Mouse (Mus musculus): ENCODE measurements around the gene Garem2. TPM values are rescaled to one million over a fixed set of nuclear protein-coding genes. Genes with fewer than 3 reads are reported as not detected.

The Garem2 gene
- polyA plus RNA-seq, 1 experiment, result 14.6 TPM

DNA sequence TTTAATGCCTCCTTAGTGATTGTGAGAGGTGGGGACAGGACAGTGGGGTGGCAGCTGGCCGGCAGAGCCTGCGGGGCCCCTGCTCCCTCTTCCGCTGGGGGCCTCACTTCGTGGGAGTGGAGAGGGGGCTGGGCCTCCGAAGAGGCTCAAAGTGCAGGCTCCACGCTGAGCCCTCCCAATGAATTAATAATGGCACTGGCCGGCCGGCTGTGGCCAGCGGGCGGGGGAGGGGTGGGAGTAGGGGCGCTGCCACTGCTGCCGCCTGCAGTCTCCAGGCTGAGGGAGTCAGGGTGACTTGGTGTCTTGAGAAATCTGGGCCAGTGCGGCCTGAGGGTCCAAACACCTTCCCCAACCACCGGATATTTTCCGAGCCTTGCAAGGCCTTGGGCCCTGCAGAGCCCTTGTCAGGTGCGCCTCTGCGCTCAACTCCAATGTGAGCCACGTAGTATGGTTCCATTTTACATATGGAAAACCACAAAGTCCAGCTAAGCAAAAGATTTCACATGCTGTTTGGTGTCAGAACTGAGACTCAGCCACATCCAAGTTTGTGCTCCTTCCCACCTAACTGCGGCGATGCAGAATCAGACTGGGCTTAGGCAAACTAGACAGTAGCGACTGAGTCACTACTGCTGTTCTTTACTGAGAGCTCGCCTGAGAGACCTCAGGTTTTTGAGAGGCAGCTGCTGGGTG is 5.6 kb downstream of the Garem2 start:
- TF ChIP-seq CTCF (IDR thresholded peaks at IDR 0.05; ENCODE audit: extremely low read depth, insufficient read depth, low read length) (no peak), POLR2A (IDR thresholded peaks at IDR 0.05; ENCODE audit: extremely low read depth, insufficient read depth, low read length) (no peak)
- Histone ChIP-seq H3K4me1 (ENCODE audit: control insufficient read depth, insufficient read depth, low read length) (no peaks in the 10 kb centered on the region), H3K27ac (ENCODE audit: insufficient read depth, low read length) (no peak overlapping the region), H3K4me3 (ENCODE audit: insufficient read depth, low read length) (no peak overlapping the region)

DNA sequence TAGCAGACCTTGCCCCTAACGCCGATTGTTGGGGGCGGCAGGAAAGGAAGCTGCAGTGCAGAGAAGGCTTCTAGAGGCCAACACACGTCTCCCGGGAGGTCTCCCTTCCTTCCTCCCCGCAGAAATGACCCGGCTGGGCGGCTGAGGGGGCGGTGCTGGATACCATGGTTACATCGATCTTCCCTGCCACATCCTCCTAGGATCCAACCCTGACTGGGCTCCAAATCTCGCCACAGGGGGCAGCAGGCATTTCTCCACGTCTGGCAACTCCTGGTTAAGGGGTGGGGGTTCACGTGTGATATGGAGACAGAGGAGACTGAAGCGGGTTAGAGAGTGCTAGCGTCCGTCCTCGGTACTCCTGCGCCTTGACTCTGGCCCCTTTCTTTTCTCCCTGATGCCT is 6.2 kb downstream of the Garem2 start:
- H3K4me1 ChIP-seq (ENCODE audit: control insufficient read depth, insufficient read depth, low read length), result no peaks in the 10 kb centered on the region
- H3K4me3 ChIP-seq (ENCODE audit: insufficient read depth, low read length), result no peak overlapping the region
- H3K27ac ChIP-seq (ENCODE audit: insufficient read depth, low read length), result no peak overlapping the region
- TF ChIP-seq POLR2A (IDR thresholded peaks at IDR 0.05; ENCODE audit: extremely low read depth, insufficient read depth, low read length), result no peak

DNA sequence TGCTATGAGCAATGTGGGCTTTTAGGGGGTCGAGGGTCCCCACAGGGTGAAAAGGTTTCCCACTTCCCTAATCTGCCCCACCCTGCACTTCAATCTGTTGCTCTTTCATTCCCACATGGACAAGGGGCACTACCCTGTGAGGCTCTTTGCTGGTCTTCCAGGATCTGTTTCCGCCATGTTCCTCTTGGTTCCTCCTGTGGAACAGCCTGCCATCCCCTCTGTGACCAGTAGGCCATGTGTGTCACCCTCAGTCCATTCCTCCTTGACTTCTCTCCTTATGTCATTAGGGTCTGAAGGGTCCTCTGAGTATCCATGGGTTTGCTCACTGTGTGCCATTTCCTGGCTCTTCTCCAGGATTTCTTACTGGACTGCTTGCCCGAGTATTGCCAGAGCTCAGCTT is 6.8 kb downstream of the Garem2 start:
- Histone ChIP-seq H3K4me3 (ENCODE audit: insufficient read depth, low read length) (no peak overlapping the region), H3K4me1 (ENCODE audit: control insufficient read depth, insufficient read depth, low read length) (no peaks in the 10 kb centered on the region), H3K27ac (ENCODE audit: insufficient read depth, low read length) (no peak overlapping the region)
- TF ChIP-seq POLR2A (IDR thresholded peaks at IDR 0.05; ENCODE audit: extremely low read depth, insufficient read depth, low read length) (no peak), CTCF (IDR thresholded peaks at IDR 0.05; ENCODE audit: extremely low read depth, insufficient read depth, low read length) (no peak)

DNA sequence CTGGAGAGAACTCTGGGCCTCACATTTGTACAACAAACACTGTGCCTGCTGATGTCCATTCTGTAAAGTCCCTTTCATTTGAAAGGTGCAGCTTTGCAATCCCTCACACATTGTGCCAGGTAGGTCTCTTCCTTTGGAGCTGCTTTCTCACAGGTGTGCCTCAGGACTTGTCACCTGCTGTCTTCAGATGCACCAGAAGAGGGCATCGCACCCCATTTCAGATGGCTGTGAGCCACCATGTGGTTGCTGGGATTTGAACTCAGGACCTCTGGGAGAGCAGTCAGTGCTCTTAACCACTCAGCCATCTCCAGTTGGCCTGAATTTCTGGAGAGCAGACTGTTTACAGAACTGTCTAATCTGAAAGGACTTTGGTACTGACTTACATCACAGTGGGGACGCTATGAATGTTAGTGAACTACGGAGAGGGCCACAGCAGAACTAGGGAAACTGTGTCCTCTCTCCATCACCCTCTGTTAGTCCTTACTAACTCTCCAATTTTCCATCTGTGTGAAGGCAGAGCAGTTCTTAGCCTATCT is 7.6 kb downstream of the Garem2 start:
- Histone ChIP-seq H3K4me3 (ENCODE audit: insufficient read depth, low read length) (no peak overlapping the region), H3K4me1 (ENCODE audit: control insufficient read depth, insufficient read depth, low read length) (no peaks in the 10 kb centered on the region), H3K27ac (ENCODE audit: insufficient read depth, low read length) (no peak overlapping the region)
- TF ChIP-seq CTCF (IDR thresholded peaks at IDR 0.05; ENCODE audit: extremely low read depth, insufficient read depth, low read length) (no peak), POLR2A (IDR thresholded peaks at IDR 0.05; ENCODE audit: extremely low read depth, insufficient read depth, low read length) (no peak)

DNA sequence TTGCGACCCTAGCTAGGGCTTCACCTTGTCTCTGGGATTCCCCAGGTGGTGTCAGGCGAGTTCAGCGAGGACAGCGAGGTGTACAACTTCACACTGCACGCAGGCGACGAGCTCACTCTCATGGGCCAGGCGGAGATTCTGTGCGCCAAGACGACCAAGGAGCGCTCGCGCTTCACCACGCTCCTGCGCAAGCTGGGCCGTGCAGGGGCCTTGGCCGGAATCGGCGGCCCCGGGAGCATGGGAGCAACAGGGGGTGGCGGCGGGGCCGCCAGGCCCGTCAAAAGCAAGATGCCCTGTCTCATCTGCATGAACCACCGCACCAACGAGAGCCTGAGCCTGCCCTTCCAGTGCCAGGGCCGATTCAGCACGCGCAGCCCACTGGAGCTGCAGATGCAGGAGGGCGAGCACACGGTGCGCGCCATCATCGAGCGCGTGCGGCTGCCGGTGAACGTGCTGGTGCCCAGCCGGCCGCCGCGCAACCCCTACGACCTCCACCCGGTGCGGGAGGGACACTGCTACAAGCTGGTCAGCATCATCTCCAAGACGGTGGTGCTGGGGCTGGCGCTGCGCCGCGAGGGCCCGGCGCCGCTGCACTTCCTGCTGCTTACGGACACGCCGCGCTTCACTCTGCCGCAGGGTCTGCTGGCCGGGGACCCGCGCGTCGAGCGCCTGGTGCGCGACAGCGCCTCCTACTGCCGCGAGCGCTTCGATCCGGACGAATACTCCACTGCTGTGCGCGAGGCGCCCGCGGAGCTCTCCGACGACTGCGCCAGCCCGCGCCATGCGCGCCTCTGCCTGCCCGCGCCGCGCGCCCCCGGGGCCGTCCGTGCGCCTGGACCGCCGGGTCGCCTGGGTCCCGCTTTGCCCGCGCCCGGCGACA is 9.2 kb downstream of the Garem2 start:
- no peak overlapping the region for H3K27ac ChIP-seq (ENCODE audit: insufficient read depth, low read length)
- peak overlapping the region; percentile 36 for H3K4me3 ChIP-seq (ENCODE audit: insufficient read depth, low read length)
- TF ChIP-seq POLR2A (IDR thresholded peaks at IDR 0.05; ENCODE audit: extremely low read depth, insufficient read depth, low read length), result no peak
- peak; percentile 18; the same call in 1 of the 2 replicates for TF ChIP-seq CTCF (IDR thresholded peaks at IDR 0.05; ENCODE audit: extremely low read depth, insufficient read depth, low read length)
- H3K4me1 ChIP-seq (ENCODE audit: control insufficient read depth, insufficient read depth, low read length), result no peaks in the 10 kb centered on the region

DNA sequence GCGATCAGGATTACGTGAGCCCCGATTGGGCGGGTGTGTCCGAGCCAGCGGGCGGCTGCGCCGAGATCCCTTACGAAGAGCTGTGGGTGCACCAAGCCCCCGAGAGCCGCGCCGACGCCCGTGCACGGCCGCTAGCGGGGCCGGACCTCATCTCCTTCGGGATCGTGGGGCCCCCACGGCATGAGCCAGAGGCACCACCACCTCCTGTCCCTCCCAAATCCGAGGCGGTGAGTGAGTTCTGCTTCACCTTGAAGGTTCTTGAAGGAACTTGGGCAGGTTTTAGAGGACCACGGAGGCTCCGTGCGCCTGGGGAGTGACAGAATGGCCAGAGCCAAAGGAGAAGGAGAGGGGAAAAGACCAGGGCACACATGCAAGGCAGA is 9.8 kb downstream of the Garem2 start:
- H3K4me3 ChIP-seq (ENCODE audit: insufficient read depth, low read length), result peak overlapping the region; percentile 36; the same call in 1 of the 2 replicates
- H3K4me1 ChIP-seq (ENCODE audit: control insufficient read depth, insufficient read depth, low read length), result no peaks in the 10 kb centered on the region
- no peak overlapping the region for H3K27ac ChIP-seq (ENCODE audit: insufficient read depth, low read length)
- TF ChIP-seq POLR2A (IDR thresholded peaks at IDR 0.05; ENCODE audit: extremely low read depth, insufficient read depth, low read length) (no peak), CTCF (IDR thresholded peaks at IDR 0.05; ENCODE audit: extremely low read depth, insufficient read depth, low read length) (no peak)

DNA sequence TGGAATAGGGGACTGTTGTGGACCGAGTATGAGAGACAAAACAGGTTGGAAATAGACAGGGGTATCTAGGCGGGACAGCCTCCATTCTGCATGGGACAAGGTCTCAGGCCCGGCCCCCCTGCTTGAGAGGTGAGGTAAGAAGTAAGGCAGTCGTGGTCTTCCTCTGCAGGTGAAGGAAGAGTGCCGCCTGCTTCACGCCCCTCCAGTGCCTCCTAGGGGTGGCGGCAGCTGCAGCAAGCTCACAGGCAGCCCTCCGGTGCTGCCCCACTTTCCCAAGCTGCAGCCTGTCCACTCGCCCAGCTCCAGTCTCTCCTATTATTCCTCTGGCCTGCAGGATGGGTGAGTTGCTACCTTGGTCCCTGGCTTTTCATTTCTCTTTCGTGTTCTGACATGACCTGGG is 10.8 kb downstream of the Garem2 start:
- no peak overlapping the region for H3K4me3 ChIP-seq (ENCODE audit: insufficient read depth, low read length)
- TF ChIP-seq CTCF (IDR thresholded peaks at IDR 0.05; ENCODE audit: extremely low read depth, insufficient read depth, low read length), result no peak
- no peak for TF ChIP-seq POLR2A (IDR thresholded peaks at IDR 0.05; ENCODE audit: extremely low read depth, insufficient read depth, low read length)
- no peak overlapping the region for H3K27ac ChIP-seq (ENCODE audit: insufficient read depth, low read length)
- H3K4me1 ChIP-seq (ENCODE audit: control insufficient read depth, insufficient read depth, low read length), result no peaks in the 10 kb centered on the region

DNA sequence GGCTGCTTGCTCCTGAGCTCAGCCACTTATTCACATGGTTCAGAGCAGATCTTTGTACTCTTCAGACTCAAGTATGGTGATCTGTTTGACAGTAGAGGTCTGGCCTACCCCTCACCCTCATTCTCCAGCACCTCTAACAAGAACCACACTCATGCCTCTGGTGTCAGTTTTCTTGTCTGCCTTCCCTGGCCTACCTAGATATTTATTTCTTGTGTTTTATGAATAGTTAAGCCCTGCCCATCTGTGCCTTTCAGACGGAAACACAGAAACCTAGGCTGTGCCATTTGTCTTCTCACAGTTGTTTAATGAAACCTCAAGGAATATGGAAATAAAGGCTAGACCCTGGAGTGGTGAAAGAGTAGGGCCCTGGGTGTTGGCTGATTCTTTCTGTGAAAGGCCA is 13.1 kb downstream of the Garem2 start:
- Histone ChIP-seq H3K27ac (ENCODE audit: insufficient read depth, low read length) (no peak overlapping the region), H3K4me1 (ENCODE audit: control insufficient read depth, insufficient read depth, low read length) (no peaks in the 10 kb centered on the region), H3K4me3 (ENCODE audit: insufficient read depth, low read length) (no peak overlapping the region)
- TF ChIP-seq POLR2A (IDR thresholded peaks at IDR 0.05; ENCODE audit: extremely low read depth, insufficient read depth, low read length), result no peak
- TF ChIP-seq CTCF (IDR thresholded peaks at IDR 0.05; ENCODE audit: extremely low read depth, insufficient read depth, low read length), result no peak

DNA sequence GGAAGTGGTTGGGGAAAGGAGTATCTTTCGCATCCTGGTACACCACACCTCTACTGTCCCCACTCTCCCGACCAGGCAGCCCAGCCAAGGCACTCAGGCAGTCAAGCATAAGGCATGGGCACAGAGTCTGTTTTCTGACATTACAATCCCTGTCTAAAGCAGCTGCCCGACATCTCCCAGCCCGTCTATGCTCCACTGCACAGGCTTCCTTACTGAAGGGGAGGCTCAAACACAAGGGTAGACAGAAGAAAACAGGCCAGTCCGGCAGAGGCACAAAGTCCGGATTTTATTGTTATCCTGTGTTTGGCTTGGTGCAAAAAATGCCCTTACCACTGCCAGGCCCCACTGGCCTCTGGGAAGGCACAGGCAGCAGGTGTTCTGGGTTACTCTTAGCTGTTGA is 14.2 kb downstream of the Garem2 start:
- TF ChIP-seq POLR2A (IDR thresholded peaks at IDR 0.05; ENCODE audit: extremely low read depth, insufficient read depth, low read length) (no peak), CTCF (IDR thresholded peaks at IDR 0.05; ENCODE audit: extremely low read depth, insufficient read depth, low read length) (no peak)

More for the DNA sequence above, 14.2 kb downstream of the Garem2 start:
- no peak overlapping the region for H3K27ac ChIP-seq (ENCODE audit: insufficient read depth, low read length)
- no peaks in the 10 kb centered on the region for H3K4me1 ChIP-seq (ENCODE audit: control insufficient read depth, insufficient read depth, low read length)
- H3K4me3 ChIP-seq (ENCODE audit: insufficient read depth, low read length), result no peak overlapping the region
